Mouse (Mus musculus): ENCODE measurements at regions not wholly inside any gene's neighbourhood (a gene's known extent, or its start where the extent isn't known, plus 50 kb on each side); places are given as distances from the start of the nearest gene placed in this dataset.

DNA sequence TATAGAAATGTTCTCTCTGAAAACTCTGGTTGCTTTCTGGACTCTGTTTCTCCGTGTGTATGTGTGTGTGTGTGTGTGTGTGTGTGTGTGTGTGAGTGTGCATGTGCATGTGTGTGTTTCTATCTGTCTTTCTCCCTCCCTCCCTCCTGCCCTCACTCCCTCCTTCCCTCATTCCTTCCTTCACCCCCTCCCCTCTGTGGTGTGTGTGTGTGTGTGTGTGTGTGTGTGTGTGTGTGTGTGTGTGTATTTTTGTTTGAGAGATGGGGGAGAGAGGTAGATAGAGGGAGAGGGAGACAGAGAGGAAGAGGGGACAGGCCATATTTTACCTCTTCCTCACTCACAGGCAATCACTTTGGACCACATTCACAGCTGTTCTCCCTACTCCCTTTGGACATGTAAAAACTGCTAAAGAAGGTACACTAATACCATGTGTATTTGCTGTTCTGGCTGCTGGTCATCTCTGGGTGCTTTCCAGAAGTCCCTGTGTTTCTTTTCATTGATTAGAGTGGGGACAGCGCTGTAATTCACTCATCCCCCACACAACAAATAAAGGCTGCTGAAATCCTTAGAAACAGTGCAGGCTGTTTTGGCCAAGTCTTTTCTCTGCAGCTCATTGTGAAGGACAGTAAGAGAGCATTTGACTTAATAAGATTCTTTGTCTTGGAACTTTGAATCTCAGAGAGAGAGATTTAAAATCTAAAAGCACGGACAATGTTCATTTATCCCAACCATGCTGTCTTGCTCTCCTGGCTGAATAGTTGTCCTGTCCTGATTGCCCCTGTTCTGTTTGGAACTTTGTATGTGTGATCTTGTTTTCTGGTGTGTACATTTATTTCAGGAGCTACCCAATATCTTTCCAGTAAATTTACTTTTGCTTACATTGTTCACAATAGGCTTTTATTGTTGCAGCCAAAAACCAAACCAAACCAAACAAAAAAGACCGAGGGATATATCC, 370.9 kb downstream of the Ppargc1a start:
- TF ChIP-seq EP300 (IDR thresholded peaks at IDR 0.05; ENCODE audit: insufficient read depth, low read depth, low read length) (no peak), CTCF (IDR thresholded peaks at IDR 0.05) (no peak), POLR2A (IDR thresholded peaks at IDR 0.05; ENCODE audit: insufficient read depth, low read depth, low read length) (no peak)

All from heart, adult 2 months (tissue).